Mouse (Mus musculus) liver, adult (tissue): Measurements from ENCODE around the gene H2-DMb1.

Experiments
- GATA4 ChIP-seq: IDR thresholded peaks from 2 replicates; pipeline ENCODE4 v1.6.1; 2014; ENCODE audit warnings: mild to moderate bottlenecking, low read length; ENCODE audit not compliant: insufficient replicate concordance

The H2-DMb1 gene

GRCm38 (mm10) chr17:34131911-34132310, 21.0 kb upstream of the H2-DMb1 start:
- TF ChIP-seq GATA4, result no peak

- no peak for TF ChIP-seq GATA4
These were observed 19.6 kb upstream of the H2-DMb1 start for GRCm38 (mm10) chr17:34133289-34133688.

GRCm38 (mm10) chr17:34134451-34134850, 18.4 kb upstream of the H2-DMb1 start:
- TF ChIP-seq GATA4, result no peak

DNA sequence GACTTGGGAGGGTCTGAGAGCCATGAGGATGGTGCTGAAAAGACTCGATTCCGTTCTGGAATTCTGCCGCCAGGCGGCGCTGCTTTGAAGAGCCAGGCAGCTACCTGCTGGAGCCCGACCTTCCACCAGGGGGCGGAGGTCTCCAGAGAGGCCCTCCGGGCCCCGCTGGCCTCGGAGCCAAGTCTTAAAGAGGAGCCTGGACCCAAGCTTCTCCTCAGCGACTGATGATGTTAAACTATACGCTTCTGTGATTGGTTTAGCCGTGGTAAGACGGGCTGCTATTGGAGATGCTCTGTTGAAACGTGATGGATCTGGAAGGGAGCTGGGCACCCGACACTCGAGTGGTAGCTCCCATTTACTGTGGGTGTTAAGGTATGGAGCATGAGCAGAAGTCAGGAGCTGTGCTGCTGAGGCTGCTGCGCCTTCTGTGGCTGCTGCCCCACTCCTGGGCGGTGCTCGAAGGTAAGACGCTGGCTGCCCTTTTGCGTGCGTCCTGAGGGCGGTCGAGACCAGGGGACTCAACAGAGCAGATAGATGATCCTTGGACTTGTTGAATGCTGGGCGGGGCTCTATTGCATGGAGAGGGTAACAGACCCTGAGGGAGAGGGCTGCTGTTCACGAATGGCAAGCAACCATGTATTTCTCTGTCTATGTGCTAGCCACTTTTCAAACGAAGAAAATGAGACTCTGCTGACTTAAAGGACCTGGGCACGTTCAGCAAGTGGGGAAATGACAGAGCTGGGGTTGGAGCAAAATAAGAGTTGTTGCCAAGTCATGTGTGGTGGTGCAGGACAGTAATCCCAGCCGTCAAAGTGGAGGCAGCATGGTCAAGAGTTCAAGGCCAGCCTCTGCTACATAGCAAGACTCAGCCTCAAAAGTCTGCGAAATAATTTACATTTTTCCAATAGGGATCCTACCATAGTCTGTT, 17.3 kb upstream of the H2-DMb1 start:
- no peak for TF ChIP-seq GATA4

DNA sequence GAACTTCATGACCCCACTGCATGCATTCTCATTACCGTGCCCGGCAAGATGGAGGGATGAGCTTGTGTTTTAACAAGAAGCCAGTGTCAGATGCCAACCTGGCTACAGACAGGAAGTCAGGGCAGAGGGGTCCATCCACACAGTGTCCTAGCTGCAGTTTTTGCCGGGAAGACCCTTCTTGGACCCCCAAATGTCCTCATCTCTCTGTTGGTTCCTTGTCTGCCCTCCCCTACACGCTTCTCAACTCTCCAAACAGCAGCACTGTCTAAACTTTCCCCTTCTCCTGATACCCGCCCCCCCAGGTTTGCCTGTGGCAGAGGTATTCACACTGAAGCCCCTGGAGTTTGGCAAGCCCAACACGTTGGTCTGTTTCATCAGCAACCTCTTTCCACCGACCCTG, 15.3 kb upstream of the H2-DMb1 start:
- TF ChIP-seq GATA4, result no peak

DNA sequence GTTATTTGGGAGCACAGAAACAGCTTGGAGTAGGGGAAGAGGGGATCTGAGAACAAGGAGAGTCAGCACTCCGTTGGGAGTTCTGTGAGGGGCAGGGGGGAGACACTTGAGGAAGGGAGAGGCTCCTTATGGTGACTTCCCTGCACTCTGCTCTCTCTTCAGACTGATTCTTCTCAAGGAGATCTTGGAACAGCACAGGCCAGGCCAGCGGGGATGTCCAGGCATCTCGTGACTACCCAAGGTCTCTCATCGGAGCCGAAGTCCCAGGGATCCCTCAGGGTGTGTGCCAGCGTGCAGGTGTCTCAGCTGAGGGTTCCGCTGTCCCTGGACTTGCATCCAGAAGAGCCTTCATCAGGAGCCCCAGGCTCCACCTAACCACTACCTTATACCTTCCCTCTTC, 14.2 kb upstream of the H2-DMb1 start:
- no peak for TF ChIP-seq GATA4

DNA sequence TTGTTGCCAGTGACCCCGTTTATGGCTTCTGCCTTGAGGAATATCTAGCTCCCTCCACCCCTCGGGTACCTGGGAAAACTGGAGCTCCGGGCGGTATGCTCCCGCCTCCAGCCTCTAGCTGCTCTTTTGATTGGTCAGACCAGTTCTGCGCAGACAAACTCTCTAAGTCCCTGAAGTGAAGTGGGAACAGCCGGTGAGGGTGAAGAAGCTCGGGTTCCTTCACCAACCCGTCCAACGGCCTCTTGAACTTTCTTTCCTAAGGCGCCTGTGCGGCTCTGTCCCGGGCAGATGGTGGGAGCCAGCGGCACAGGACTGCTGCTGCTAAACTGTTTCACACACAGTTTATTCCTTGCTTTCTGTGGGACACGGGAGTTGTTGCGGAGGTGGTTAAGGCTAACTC, 13.5 kb upstream of the H2-DMb1 start:
- TF ChIP-seq GATA4, result no peak

GRCm38 (mm10) chr17:34140240-34140639, 12.6 kb upstream of the H2-DMb1 start:
- no peak for TF ChIP-seq GATA4

GRCm38 (mm10) chr17:34141448-34141847, 11.4 kb upstream of the H2-DMb1 start:
- no peak for TF ChIP-seq GATA4

GRCm38 (mm10) chr17:34142456-34143010, 10.3 kb upstream of the H2-DMb1 start:
- TF ChIP-seq GATA4, result no peak

GRCm38 (mm10) chr17:34143033-34143432, 9.8 kb upstream of the H2-DMb1 start, which contains the start of gene H2-DMb2:
H2-DMb2 (plus strand) TSS chr17:34143307.
- no peak for TF ChIP-seq GATA4

DNA sequence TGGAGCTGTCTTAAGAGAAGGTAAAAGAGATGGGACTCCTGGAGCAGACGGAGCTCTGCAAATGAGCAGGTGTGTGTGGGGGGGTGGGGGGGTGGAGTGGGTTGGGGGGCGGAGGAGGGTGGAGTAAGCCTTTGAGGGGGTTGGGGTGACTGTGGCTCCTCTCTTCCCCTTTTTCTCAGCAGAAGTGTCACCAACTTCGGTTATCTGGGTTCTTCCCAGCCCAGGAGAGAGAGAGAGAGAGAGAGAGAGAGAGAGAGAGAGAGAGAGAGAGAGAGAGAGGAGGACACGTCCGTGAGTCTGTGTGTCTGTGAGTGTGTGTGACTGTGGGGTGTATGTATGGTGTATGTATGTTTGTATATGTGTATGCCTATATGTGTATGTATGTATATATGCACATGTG, 9.4 kb upstream of the H2-DMb1 start:
- TF ChIP-seq GATA4, result no peak

DNA sequence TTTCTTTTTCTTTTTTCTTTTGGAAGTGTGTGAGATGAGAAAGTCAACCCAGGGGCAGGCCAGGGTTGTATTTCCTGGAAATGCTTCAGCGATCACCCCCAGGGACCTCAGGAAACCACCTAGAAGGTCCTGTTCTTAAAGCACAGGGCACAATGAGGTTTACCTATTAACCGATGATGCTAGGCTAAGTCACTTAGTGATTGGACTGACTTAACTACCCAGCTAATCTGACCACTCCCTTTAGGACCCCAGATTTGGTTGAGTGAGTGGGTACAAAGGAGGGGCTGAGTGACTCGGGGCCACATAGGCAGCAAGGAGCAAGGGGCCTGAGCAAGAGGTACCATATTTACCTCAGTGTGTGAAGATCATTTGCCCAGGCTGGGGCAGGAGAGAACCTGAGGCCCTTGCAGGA, 7.9 kb upstream of the H2-DMb1 start:
- no peak for TF ChIP-seq GATA4

DNA sequence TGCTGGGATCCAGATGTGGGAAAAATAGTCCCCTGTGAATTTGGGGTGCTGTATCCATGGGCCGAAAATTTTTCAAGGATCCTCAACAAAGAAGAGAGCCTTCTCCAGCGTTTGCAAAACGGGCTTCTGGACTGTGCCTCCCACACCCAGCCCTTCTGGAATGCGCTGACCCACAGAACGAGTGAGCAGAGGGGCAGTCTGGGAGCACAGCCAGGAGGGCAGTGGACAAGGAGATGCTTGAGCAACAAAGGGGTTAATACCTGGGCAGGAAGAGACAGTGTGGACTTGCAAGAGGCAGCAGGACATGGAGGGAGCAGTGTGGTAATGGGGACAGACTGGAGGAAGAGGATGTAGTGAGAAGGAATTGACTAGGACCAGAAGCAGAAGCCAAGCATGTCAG, 2.7 kb downstream of the H2-DMb1 start:
- no peak for TF ChIP-seq GATA4

DNA sequence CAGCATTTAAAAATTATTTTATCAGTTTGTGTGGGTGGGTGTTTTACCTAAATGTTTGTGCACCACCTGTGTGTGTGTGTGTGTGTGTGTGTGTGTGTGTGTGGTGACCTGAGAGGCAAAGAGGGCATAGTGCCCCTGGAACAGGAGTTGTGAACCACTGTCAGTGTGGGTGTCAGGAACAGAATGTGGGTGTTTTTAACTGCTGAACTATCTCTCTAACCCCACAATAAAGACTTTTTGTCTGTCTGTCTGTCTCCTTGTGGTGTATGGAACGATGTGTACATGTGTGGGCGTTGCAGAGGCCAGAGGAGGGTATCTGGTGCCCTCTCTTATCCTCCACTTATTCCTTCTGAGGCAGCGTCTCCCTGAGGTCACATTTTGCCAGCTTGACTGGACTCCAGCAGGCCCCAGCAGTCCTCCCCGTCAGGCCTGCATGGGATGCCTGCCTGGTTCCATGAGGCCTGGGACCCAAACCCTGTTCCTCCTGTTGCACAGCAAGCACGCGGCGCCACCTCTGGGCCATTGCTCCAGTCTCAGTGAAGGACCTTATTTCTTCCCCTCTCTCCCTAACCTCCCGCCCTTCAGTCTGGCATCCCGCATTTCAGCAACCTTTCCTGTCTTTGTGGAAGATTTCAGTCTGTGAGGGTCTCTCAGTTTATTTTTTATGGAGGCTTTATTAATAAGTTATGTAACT, 11.5 kb downstream of the H2-DMb1 start:
- TF ChIP-seq GATA4, result no peak
